Mouse (Mus musculus): ENCODE data around the gene Lcp2.

The Lcp2 gene

DNA sequence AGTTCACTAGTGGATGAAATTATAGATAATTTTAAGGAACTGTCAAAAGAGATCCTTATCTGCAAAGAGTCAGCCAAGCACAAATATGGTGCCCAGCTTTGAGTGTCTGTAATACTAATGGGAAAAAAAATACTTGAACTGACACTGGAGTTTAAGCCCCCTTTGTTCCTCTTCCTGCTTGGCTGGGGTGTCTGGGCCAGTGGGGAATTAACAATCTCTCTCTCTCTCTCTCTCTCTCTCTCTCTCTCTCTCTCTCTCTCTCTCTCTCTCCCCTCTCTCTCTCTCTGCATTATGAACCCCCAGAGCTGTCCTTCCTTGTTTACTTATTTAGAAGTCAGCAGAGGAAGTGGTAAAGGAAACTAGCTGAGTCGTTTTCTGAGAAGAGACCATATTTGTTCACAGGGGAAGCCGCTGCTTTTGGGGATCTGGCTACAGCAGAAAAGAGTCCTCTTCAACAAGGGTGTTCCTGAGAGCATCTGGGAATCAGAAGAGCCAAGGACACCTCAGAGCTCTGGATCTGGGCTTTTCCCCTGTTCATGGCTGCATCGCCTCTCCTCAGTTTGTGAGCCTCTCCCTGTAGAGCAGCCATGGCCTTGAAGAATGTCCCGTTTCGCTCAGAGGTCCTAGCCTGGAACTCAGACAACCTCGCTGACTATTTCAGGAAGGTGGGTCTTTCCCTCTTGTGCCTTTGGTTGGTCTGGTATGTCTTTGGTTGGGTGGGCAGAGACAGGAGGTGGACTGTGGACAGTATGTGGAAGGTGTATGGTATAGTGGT, at the start of gene Lcp2:
Lcp2 (plus strand) TSS at position 154 of the 775 bp plus-strand sequence.
- in situ Hi-C loops (cut with MboI, MseI): loop anchor here (5.0 to 25.0 kb wide), 3 partner anchors 40 to 1932 kb away; partner anchors contain the start of genes Efcab9 and Stk10

DNA sequence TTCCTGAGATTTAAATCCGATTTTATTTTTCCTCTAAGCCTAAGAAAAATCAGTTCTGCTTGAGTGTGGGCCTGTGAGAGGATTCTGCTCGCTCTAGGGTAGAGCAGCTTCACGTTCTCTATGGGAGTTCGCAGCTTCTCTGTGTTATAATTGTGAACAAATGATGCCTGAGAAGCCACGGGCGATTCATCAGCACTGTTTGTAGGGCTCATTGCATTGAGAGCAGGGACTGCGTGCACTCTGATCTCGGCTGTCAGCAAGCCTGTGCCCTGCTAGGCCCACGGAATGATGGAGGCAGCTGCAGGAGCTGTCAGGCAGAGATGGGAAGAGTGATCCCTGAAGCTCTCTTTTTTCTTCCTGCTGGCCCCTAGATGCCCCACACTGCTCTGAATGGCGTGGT, 48.5 kb upstream of the Lcp2 start:
- in situ Hi-C loops (cut with MboI, MseI): no loop called here

DNA sequence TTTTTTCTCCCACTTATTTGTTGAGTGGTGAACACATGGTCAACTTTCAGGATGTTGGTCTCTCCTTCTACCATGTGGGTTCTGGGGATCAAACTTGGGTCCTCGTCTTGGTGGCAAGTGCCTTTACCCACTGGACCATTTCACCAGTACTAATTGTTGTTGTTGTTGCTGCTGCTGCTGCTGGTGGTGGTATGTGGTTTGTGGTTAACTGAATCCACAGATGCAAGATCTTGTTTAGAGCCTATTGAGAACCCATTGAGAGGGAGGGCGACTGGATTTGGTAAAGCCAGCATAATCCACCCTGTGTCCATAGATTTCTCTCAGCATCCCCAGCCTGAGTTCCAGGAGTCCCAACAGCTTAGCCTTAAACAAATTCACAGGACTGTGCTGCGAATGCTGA, 46.3 kb upstream of the Lcp2 start:
- in situ Hi-C loops (cut with MboI, MseI): loop anchor here (5.0 kb wide), 1 partner anchor 72 kb away; no protein-coding TSS in a partner anchor

- in situ Hi-C loops (cut with MboI, MseI): loop anchor here (5.0 kb wide), 1 partner anchor 70 kb away; no protein-coding TSS in a partner anchor
Observed at GRCm38 (mm10) chr11:34001938-34002592, 44.7 kb upstream of the Lcp2 start.

GRCm38 (mm10) chr11:34002593-34002965, 44.1 kb upstream of the Lcp2 start:
- in situ Hi-C loops (cut with MboI, MseI): loop anchor here (5.0 kb wide), 1 partner anchor 70 kb away; no protein-coding TSS in a partner anchor

GRCm38 (mm10) chr11:34007616-34008015, 39.1 kb upstream of the Lcp2 start:
- in situ Hi-C loops (cut with MboI, MseI): loop anchor here (5.0 kb wide), 2 partner anchors 40 to 75 kb away; partner anchors contain the start of gene Lcp2

DNA sequence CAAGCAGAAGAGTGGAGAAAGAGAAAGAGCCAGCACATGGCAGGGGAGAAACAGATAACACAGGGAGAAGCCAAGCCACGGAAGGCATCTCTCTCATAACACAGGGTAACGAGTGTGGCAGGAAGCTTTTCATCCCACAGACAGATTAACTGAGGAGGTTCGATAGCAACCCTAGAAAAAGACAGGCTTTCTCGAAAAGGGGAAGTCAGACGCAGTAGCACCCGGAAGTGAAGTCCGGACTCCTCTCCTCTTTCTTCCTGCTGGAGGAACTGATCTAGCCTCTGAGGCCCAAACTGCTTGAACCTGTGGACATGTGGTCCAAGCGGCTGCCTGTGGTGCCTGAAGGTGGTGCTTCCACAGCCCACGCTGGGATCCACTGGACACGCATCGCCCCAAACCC, 38.5 kb upstream of the Lcp2 start:
- in situ Hi-C loops (cut with MboI, MseI): loop anchor here (5.0 kb wide), 2 partner anchors 39 to 76 kb away; partner anchors contain the start of gene Lcp2

- in situ Hi-C loops (cut with MboI, MseI): loop anchor here (5.0 kb wide), 2 partner anchors 39 to 76 kb away; partner anchors contain the start of gene Lcp2
Observed at GRCm38 (mm10) chr11:34008702-34009101, 38.0 kb upstream of the Lcp2 start.

DNA sequence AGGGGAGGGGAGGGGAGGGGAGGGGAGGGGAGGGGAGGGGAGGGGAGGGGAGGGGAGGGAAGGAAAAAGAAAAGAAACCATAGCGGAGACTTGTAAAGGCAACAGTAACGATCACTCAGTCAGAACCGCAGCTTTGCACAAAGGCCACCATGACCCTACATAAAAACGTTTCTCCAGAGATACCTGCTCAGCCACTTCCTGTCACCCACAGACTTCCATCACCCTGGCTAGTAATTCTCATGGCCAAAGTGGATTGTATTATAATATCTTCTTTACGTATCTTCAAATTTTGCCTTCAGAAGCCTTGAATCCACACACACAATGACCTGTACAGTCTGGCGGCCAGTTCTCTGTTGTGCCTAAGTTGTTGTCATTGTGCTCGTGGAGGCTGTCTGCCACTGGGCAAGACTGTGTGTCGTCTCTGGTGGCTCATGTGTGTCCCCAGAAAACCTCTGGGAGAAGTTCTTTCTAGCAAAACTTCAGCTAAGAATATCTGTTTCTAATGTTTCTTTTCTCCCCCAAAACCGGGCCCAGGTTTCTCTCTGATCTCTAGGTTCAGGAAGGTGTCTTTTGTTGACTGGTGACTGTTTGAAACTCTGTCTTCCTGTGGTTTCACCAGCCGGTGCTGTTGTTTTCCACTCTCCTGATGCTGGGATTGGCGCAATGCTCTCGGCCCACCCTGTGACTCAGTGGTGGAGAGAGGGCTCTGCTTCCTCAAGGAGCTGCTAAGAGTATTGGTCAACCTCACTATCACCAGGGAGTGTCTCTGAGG, 37.2 kb upstream of the Lcp2 start:
- in situ Hi-C loops (cut with MboI, MseI): loop anchor here (5.0 kb wide), 2 partner anchors 38 to 77 kb away; partner anchors contain the start of gene Lcp2

- in situ Hi-C loops (cut with MboI, MseI): no loop called here
Observed at GRCm38 (mm10) chr11:34010133-34010858, 36.4 kb upstream of the Lcp2 start.

DNA sequence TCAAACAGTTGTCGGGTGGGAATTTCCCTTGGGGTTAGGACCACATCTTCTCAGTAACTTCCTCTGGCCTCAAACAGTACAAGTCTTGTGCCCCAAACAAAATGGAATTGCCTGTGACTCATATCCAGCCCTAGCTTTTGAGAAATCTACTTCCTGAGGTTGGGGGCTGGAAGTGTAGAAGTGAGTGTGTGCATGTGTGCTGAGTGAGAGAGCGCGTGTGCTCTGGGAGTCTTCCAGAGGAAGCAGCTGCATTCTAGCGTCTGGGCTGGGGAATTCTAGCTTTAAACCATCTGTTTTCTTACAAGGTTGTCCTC, 35.9 kb upstream of the Lcp2 start:
- in situ Hi-C loops (cut with MboI, MseI): no loop called here

GRCm38 (mm10) chr11:34012007-34012652, 34.6 kb upstream of the Lcp2 start:
- in situ Hi-C loops (cut with MboI, MseI): no loop called here

DNA sequence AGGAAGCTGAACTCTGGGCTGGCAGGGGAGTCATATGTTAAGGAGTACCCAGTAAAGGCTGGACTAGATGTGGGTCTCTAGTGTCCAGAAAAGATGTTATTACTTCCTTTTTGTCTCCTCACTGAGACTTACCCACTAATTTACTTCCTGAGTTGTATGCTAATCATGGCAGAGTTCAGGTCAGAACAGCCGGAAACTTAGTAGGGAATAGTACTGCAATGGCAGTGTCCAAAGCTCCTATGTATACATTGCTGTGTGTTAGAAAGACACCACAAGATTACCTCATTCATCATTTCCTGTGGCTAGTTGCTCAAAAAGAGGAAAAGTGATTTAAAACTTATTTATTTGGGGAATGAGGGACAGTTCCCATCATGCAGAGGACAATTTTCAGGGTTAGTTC, 21.6 kb upstream of the Lcp2 start:
- in situ Hi-C loops (cut with MboI, MseI): loop anchor here (25.0 kb wide), 1 partner anchor 1488 kb away; the partner anchor contains the start of genes Efcab9 and Stk10

GRCm38 (mm10) chr11:34029658-34030057, 17.1 kb upstream of the Lcp2 start:
- in situ Hi-C loops (cut with MboI, MseI): loop anchor here (25.0 kb wide), 1 partner anchor 1492 kb away; the partner anchor contains the start of genes Efcab9 and Stk10

DNA sequence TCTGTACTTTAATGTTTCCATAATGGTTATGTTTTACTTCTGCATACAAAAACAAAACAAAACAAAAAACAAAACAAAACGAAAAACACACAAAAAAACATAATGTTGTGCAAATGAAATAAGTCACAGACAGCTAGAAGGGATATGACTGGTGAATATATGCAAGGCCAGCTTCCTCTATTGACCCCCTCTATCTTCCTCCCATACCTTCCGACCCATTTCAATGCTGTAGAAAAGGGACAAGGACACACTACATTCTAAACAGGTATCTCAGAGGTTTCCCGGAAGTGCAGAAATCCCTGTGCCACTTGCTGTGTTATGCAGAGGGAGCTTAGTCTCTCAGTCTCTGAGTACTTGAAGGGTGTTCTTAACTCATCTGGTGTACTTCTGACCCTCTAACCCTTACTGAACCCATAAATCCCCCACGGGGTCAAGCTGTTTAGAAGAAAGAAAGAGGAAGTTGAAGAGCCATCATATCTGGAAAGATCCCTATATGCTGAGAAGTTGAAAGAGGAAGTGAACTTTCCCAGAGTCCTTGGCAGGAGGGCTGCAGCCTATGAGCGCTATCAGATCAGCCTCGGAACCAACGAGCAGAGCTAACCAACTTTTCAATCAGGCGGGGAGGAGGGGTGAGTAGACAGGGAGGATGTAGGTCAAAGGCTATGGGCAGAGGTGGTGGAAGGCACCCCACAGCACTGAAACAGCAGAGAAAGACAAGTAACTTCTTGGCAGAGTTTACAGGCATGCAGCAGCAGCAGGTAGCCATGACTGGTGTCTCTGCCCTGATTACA, 15.5 kb upstream of the Lcp2 start:
- in situ Hi-C loops (cut with MboI, MseI): loop anchor here (25.0 kb wide), 1 partner anchor 1494 kb away; the partner anchor contains the start of genes Efcab9 and Stk10

DNA sequence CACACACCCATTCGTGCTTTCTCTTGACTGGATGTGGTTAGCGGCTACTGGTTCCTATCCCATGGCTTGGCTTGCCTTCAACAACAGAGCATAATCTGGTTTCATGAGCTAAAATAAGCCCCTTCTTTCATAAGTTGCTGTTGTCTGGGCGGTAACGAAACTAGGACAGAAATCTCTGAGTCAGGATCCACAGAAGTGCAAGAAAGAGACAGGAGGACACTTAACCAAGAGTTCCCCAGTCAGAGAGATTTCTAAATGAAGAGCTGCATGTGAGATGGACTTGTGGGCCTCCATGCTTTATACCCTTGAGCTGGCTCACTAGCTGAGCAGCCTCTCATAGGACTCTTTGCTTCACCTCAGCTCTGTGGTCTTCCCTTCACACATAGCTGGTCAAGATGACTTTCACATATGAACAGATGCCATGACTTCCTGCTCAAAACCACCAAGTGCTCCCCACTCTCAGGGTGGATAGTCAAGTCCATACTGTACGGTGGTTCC, 12.7 kb upstream of the Lcp2 start:
- in situ Hi-C loops (cut with MboI, MseI): loop anchor here (25.0 kb wide), 1 partner anchor 1497 kb away; the partner anchor contains the start of genes Efcab9 and Stk10

- in situ Hi-C loops (cut with MboI, MseI): loop anchor here (25.0 kb wide), 1 partner anchor 1497 kb away; the partner anchor contains the start of genes Efcab9 and Stk10
Observed at GRCm38 (mm10) chr11:34034794-34035193, 11.9 kb upstream of the Lcp2 start.

DNA sequence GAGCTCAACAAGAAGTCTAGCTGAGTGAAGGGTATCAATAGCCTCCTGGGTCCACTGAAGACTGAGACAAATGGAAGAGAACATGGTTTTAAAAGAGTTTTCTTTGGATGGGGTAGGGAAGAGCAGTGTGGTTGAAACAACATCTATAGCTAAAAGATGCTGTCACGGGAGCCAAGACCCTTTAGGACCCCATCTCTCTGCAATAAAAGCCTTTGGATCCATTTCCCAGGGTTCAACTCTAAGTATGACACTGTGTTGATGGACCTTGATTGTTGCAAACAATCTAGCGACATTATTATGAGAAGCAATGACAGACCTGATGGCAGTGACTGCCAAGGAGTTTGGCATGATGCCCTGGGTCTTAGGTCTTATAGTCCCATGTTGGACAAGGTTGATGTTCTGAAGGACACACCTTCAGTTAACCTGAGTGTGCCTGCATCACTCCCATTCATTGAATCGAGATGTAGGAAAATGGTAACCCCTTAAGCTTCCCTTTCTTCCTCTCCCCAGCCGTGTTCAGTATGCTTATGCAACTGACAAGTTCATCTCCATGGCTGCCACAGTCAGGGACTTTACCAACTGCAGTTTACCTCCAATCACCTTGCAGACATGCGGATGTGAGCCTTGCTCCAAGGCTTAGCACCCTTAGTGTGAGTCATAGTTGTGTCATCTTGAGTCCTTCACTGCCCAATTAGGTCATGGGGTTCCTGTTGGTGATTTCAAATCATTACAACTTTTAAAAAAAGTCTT, 10.6 kb upstream of the Lcp2 start:
- in situ Hi-C loops (cut with MboI, MseI): loop anchor here (25.0 kb wide), 1 partner anchor 1499 kb away; the partner anchor contains the start of genes Efcab9 and Stk10
